Mouse (Mus musculus) right cerebral cortex, postnatal 14 days (tissue): ENCODE data around the gene Phox2b.

Source experiments
- DNase-seq: peaks from one replicate; pipeline ENCODE4 v3.0.0; 2022

Gene Phox2b

DNA sequence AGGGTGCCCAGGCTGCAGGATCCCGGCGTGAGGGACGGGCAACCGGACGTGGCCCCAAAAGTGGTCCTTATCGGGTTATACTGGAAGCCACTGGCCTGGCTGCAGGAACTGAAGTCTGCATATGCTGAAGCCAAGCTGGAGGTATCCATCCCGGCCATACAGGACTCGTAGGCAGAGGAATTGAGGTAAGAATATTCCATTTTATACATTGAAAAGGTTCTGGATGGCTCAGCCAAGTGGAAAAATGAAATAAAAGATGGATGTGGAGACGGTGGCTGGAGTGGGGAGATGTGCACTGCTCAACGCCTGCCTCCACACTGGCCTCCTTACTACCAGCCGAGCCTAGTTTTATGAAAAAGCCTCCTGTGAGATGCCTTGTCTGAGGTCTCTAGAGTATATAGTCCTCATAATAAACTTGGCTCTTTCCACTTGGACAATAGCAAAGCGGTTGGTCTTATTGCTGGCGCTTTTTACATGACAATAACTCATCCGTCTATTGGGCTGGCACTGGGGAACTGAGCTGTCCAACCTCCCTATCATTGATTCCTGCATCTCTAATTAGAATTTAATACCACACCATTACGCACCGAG, at the start of gene Phox2b:
Gene Phox2b, minus strand, starts transcription at position 569 of the 591 bp plus-strand sequence.
- no peak for DNase-seq

GRCm38 (mm10) chr5:67142622-67143021, 43.5 kb upstream of the Phox2b start:
- DNase-seq, result no peak

DNA sequence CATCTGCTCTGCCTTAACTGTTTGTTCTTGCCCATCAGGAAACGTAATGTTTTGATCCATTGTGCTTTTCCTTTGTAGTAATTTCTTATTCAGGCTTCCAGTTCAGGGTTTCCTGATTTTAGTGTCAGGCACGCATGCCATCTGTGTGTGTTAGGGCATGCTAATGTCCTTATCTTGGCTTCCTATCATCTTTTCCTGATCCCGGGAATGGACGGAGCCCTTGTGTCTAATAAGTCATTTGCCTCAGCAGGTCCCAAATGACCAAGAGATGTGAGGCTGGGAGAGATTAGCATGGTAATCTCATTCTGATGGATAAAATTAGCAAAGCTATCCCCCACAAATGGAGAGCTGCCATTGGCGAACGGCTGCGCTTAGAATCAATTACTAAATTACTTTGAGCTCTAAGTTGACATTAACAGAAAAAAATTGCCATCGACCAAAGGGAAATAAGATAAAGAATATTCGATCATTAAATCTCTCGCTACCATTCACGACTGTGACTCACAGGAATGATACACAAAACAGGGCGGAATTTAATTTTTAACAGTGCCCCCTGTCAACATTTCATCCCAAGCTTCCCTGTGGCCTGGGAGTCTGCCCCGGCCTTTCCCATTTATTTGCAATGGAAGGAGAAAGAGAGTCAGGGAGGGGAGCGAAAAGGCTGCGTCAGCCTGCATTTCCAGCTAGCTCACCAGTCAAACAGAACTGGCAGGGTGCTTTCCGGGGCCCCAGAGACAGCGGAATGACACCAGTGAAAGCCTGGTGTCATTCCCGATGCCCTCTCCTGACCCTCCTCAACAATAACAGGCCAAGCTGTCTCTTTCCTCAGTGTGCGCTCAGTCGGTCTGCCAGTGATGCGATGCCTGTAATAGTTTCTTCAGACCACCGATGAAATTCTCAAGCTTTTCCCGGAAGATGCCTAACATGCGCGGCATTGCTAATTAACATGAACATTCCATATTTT, 40.2 kb upstream of the Phox2b start:
- DNase-seq, result no peak

DNA sequence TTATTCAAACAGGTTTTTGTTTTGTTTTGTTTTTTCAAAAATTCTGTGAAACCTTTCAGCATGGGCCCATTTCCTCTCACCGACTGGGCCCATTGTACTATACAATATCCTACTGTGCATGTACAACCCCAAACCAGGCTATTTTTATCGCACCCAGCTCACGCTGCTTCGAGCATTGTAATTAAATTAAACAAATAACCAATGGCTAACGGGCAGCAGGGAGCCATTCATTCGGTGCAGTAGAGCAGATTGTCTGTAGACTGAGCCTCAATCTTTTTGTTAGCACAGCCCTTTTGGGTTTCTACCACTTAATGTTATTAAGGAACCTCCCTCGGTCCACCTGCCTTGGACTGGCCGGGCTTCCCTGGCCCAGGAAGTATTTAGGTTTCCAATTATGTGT, 39.5 kb upstream of the Phox2b start:
- DNase-seq, result no peak

GRCm38 (mm10) chr5:67134698-67135097, 35.6 kb upstream of the Phox2b start:
- peak; percentile 6 for DNase-seq

- no peak for DNase-seq
Measured at GRCm38 (mm10) chr5:67131671-67132070, 32.6 kb upstream of the Phox2b start.

GRCm38 (mm10) chr5:67106261-67106660, 7.2 kb upstream of the Phox2b start:
- DNase-seq, result no peak

- DNase-seq, result no peak
Measured at GRCm38 (mm10) chr5:67103016-67103415, 3.9 kb upstream of the Phox2b start.

DNA sequence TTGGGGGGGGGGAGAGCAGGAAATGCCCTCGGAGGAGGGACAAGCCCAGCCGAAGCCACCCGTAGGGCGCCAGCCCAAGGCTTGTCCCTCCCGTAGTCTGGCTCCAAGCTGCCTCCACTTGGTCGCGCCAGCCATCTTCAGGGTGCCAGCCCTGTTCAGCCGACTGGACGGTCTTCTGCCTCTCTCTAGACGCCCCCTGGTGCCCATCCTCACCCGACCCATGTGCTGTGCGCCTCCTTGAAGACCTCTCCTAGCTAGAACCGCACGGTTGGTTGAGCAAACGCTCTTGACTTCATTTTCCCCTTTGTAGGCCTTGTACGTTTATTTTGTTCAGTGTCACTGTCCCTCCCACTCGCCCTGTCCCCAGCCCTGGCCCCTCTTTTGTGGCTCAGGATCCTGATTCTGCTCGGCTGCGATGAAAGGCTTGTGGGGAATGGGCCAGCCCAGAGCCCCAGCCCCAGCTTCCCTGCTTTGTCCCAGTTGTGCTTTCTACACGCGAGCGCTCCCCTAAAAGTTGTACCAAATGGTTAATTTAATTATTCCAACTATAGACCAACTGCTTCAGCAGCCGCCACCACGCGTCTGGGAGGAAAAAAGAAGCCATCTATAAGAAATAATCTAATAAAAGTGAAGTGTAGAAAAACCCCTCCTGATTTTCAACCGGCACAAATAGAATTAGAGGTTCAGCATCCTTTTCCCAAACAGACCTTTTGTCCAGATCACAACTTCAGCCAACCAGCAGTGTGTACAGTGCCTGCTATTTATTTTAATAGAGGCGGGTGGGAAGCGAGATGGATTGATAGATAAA, 2.9 kb upstream of the Phox2b start:
- peak; percentile 13 for DNase-seq

GRCm38 (mm10) chr5:67101395-67101760, 2.3 kb upstream of the Phox2b start:
- DNase-seq, result no peak

- DNase-seq, result no peak
Measured at GRCm38 (mm10) chr5:67100564-67101394, 1.7 kb upstream of the Phox2b start.

- DNase-seq, result no peak
Measured at GRCm38 (mm10) chr5:67099393-67100271, 531 bp upstream of the Phox2b start.

GRCm38 (mm10) chr5:67098051-67098732, 909 bp downstream of the Phox2b start:
- DNase-seq, result no peak

GRCm38 (mm10) chr5:67097106-67098050, 1.7 kb downstream of the Phox2b start:
- DNase-seq, result no peak

GRCm38 (mm10) chr5:67096378-67096771, 2.7 kb downstream of the Phox2b start:
- DNase-seq, result no peak

DNA sequence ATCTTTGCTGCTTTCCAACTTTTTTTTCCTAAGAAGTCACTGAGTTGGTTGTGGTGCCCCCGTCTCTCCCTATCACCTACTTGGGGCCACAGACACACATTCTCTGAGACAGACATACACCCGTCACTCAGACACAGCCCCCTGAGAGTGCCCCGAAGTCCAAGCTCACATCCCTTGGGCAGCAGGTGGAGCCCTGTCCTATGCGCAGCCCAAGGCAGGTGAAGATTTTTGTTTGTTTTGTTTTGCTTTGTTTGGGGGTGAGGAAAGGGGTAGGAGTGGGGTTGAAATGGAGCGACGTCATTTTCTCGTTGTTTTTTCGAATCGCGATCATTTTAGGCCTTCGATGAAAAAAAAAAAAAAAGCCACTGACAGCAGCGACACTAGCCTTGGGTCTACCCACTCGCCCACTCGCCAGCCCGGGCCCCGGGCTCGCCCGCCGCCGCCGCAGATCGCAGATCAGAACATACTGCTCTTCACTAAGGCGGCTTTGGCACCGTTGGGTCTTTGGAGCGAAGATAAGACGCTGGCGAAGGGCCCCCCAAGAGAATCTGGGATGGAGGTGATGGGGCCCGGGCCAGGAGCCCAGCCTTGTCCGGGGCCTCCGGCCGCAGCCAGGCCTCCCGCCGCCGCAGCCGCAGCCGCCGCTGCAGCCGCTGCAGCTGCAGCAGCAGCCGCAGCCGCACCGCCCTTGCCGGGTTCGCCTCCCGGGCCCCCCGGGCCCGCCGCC, 3.3 kb downstream of the Phox2b start:
- no peak for DNase-seq

DNA sequence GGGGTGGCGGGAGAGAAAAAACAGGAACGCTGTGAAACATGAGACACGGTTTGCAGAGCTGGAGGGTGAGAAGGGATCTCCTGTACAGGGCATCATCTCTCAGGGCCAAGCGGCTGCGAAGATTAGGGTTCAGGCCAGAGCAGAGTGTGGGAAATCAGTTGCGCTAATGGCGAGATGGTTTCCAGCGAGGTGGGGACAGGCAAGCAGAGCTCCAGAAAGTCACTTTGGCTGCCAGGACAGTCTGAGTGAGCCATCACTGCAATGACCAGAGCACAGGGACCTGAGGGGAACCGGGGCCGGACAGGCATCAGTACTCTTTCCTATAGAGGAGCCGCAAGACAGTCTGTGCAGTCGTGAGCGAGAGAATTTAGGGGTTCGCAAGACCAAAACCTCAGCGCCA, 3.9 kb downstream of the Phox2b start:
- DNase-seq, result no peak

DNA sequence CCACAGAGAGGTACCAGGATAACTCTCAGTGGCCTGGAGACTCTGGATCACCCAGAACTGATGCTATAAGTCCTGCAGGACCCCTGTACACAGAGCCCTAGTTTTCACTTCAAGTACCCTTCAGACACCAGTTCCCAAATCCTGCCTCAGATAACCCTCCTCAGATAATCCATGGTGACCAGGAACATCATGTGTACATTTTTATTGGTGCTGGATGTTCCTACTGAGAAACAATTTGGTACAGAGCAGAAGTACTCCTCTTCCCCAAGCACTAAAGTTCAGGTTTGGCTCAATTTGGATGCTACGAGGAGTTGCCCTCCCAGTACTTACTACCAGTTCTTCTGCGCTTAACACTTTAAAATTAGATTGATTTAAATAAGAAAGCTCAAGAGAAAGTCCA, 5.1 kb downstream of the Phox2b start:
- DNase-seq, result no peak

- no peak for DNase-seq
Measured at GRCm38 (mm10) chr5:67091766-67092165, 7.3 kb downstream of the Phox2b start.
